Comparison of ENCODE assay signal across 25 mouse cellular contexts in genomic region chr4:151690041-151690440, GRCm38 (mm10).
"Had no signal": no experiment of that assay in that cellular context is flagged by ENCODE, and none has a peak within 500 bp of the region (broad histone marks: within the 10 kb centered on the region; RNA-seq: fewer than 3 reads in every experiment).

No protein-coding gene starts in this region.

- DNase-seq: gastrocnemius, adult 2 months; gastrocnemius, postnatal 10 days; gastrocnemius, postnatal 25 days; heart, adult 18-20 months; heart, postnatal 10 days; heart, postnatal 4 days; kidney, adult 18-20 months; kidney, adult 8-10 months; kidney, postnatal 10 days; kidney, postnatal 25 days; kidney, postnatal 4 days; layer of hippocampus, adult 9-11 months; liver; liver, embryonic 13.5 days; liver, postnatal 0 days had no signal

- ATAC-seq: inflammation-experienced regulatory T-cells, adult 6 months; intestine, embryonic 15.5 days; intestine, postnatal 0 days; liver, postnatal 0 days had no signal

- H3K4me3 ChIP-seq: gastrocnemius, adult 2 months; heart, embryonic 10.5 days; heart, embryonic 12.5 days; hindbrain, embryonic 13.5 days; hindbrain, embryonic 15.5 days; intestine, embryonic 15.5 days; limb, embryonic 10.5 days; limb, embryonic 12.5 days; liver, embryonic 13.5 days; liver, embryonic 15.5 days had no signal

- H3K27ac ChIP-seq: gastrocnemius, adult 2 months; heart, embryonic 10.5 days; hindbrain, embryonic 13.5 days; hindbrain, embryonic 15.5 days; intestine, embryonic 15.5 days; limb, embryonic 10.5 days; limb, embryonic 12.5 days; liver, embryonic 13.5 days; liver, embryonic 15.5 days had no signal
